Mouse (Mus musculus) MN1 (cell line): ENCODE measurements at regions not wholly inside any gene's neighbourhood (a gene's known extent, or its start where the extent isn't known, plus 50 kb on each side); places are given as distances from the start of the nearest gene placed in this dataset.

ENCODE experiments used
- DNase-seq: peaks from one replicate; pipeline ENCODE4 v3.0.0-alpha.2; 2016; ENCODE audit warnings: low spot score

DNA sequence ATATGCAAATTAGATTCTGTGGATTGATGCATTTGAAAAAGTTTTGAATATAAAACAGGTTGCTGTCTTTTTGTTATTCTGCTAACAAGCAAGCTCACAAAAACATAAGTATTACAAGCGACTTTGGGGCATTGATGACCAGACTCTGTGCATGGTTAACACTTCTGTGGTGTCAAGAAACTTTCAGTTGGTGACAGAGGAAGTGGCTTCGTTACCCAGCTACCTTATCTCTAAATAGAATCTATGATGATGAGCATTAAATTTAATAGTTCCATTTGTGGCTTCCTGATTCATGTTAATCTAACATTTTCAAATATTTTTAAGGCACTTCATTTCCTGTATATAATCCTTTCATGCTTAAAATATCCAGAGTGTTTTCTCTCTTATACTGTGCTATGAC lies 100.8 kb downstream of the Tm2d1 start:
- no peak for DNase-seq

DNA sequence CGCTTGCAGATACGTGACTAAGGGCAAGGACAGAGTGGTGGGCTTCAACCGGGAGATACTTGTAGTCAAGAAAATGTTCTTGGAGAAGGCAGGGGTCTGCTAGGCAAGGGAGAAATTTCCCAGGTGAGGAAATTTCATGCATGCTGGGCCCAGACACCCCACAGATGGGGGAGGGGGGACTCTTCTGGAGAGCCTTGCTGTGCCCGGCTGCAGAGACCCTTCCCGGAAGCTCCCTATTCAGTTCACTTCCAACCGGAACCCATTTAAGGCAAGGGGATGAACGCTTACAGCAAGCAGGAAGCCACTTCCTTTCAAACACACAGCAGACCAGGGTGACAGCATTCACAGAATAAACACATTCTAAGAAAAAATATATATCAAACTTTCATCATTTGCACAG lies 124.8 kb downstream of the Tm2d1 start:
- no peak for DNase-seq

- DNase-seq, result no peak
These were observed 125.4 kb downstream of the Tm2d1 start for GRCm38 (mm10) chr4:98257711-98258110.

DNA sequence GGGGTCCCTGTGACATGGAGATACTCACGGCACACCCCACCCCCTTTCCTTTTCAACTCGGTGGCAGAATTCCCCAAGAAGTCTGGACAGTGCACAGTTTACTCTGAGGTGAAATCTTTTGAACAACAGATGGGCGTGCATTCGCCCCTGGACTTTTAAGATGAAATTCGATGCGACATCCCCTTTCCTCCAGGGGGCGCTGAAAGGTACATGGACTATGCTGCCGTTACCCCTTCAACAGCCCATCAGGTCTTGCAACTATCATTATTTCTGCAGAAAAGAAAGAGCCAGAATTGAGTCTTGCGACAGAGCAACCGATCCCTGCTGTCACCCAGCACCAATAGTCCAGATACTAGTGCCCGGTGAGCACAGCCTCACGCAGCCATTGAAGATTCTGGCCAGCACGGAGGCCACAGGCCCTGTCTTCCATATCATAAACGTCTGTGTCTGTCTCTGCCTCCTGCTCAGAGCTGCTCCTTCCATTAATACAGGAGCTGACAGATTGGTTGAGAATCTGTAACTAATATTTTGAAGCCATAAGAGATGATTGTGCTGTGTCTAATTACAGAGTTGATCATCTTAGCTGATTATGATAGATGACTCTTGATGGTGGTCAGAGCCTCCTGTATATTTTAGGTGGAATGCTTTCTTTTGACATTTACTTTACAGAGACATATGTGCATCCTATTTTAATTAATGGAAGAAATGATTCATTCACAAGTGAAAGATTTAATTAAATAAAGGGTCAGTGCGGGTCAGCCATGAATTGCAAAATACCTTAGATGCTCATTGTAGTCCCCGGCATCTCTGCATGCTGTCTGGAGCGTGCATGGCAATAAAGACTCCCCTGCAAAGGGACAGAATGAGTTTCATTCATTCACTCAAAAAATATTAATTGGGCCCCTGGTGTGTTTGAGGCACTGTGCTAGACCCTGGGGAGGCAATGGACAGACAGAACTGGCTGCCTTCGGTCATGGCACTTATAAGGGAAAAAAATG lies 128.0 kb downstream of the Tm2d1 start:
- DNase-seq, result peak; percentile 21

DNA sequence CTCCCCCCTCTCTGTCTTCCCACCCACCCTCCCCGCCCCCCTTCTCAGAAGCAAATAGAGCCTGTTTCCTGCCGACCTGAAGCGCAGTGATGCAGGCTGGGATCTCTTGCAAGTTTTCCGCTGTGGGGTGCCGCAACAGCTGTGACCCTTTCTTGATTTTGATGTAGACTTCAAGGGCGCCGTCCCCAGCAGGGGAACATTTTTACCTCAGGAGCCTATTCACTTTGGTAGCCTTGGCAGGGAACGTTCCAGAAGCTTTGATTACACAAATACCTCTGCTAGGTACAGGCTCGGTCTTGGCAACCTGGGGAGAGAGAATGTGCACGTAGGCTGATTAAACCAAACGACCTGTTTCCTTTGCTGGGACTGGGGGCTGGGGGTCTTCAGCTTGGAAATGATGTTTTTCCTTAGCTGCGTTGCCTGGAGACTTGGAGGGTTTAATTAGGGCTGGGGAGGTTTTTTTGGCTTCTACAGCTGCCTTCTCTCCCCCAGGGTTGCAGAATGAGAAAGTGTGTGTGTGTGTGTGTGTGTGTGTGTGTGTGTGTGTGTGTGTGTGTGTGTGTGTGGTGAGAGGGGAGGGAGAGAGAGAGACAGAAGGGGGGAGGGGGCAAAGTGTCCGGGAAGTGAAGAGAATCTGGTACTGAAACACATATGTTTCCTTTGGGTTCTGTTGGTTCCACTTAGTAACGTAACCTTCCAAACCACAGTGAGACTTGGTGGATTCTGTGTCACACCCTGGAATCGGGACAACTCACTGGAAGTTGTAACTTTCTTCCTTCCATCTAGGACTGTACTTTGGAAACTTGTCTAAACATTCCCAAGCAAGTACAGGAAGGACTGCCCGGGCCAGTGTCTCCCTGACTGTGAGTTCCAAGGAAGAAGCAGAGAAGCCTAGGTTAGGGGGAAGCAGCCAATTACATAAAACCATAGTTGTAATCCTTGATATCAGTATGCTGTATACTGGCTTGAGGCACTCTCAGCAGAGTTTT lies 138.9 kb downstream of the Tm2d1 start:
- no peak for DNase-seq

GRCm38 (mm10) chr4:98243502-98243901 lies 139.6 kb downstream of the Tm2d1 start:
- peak; percentile 48 for DNase-seq

DNA sequence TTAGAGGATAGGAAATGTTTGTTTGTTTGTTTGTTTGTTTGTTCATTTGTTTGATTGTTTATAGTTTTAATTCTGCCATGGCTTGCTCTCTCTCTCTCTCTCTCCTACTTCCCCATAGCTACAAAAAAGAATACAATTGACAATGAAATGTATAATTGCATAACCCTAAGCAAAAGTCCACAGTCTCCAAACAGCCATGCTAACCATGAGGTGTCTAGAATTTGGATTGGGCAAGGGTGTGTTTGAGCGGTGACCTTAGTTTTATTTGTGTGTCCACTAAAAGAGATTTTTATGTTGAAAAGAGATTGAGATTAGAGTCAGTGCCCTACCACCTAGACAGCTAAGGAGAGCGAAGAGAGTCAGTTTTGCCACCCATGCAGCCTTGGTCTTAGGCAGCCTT lies 141.2 kb downstream of the Tm2d1 start:
- no peak for DNase-seq

GRCm38 (mm10) chr4:98240289-98240688 lies 142.8 kb downstream of the Tm2d1 start:
- no peak for DNase-seq

- DNase-seq, result no peak
These were observed 145.0 kb downstream of the Tm2d1 start for GRCm38 (mm10) chr4:98238075-98238474.

- no peak for DNase-seq
These were observed 145.6 kb downstream of the Tm2d1 start for GRCm38 (mm10) chr4:98237475-98237874.

DNA sequence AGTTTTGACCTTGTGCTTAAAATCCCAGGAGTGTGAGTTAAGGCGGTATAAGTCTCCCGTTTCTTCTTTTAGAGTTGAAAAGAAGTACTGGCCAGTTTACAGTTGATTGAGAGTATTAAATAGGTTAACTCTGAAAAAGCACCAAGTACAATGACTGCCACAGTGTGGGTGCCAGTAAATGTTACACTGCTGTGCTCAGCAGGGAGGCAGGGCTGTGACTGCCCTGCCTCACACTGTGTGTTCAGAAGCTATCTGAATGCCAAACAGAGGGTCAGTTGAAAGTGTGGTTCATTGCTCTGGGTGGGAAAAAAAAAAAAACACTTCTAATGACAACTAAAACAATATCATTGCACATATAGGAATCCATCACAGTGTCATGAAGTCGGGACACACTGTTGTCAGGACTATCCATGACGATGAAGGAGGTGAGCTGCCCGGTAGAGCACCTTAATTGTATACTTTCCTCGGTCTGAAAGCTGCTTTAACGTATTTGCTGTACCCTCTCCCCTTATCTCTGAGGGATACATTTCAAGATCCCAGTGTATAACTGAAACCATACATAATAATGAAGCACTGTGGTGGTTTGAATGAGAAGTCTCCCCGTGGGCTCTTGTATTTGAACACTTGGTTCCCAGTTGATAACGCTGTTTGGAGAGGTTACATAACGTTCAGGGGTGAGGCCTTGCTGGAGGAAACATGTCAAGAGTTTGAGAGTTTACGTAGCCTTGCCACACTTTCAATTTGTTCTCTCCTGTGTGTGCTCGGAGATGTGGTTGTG lies 146.9 kb downstream of the Tm2d1 start:
- no peak for DNase-seq

GRCm38 (mm10) chr4:98228193-98228592 lies 154.9 kb downstream of the Tm2d1 start:
- no peak for DNase-seq

- DNase-seq, result no peak
These were observed 158.7 kb downstream of the Tm2d1 start for GRCm38 (mm10) chr4:98224366-98224765.

GRCm38 (mm10) chr4:98223429-98223828 lies 159.7 kb downstream of the Tm2d1 start:
- no peak for DNase-seq

- DNase-seq, result no peak
These were observed 161.5 kb downstream of the Tm2d1 start for GRCm38 (mm10) chr4:98221566-98221965.

DNA sequence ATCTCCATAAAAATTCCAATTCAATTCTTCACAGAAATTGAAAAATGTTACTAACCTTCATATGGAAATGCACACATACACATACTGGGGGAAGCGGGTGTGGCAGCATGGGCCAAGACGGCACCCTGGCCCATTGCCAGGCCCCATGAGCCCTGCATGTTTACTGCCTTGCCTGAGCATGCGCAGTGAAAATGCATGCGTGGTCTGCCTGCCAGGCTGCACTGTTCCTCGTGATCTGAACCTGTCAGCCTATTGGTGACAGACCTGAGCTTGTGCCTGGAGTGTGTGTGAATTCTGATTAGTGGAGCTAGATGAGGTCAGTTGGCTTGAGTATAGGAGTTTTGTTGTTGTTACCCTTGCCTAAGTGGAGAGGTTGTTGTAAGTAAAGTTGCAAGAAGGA lies 167.9 kb downstream of the Tm2d1 start:
- DNase-seq, result no peak

DNA sequence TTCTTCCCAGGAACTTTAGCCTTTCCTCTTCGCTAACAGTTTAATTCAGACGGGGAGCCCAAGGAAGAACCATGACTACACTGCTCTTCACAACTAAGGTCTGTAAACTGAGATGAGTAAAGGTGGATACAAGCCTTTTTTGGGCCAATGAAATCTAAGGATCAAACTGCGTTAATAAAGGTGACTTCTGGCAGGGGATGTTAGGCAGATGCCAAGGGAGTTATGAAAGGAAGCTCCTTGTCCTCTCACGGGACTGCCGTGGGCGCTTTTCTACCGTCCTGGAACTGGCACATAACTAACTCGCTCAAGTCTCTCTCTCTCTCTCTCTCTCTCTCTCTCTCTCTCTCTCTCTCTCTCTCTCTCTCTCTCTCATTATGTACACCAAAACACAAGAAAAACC lies 175.7 kb downstream of the Tm2d1 start:
- DNase-seq, result no peak

DNA sequence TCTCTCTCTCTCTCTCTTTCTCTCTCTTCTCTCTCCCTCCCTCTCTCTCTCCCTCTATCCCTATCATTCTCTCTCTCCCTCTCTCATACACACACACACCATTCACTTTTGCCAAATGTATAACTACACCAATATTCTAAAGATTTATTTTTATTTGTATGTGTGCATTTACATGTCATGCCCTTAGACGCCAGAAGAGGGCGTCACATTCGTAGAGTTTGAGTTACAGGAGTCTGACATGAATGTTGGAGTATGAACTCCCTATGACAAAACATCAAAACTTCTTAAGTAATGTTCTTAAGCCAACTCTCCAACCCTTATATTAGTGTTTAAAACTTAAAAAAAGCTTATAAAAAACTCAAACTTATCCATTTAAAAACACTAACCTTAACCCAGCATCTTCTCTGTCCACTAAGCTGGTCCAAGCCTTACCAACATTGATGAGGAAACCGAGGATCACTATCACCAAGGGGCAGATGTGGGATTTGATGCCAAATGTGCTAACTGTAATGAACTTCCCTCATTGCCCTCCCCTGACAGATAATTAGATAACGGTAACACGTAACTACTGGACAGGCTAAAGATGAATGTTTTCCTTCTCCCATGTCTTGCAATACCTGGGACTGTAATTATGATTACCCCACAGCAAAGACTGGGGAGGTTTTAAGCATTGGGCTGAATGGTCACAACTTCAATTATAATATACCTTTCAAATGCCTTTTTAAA lies 176.7 kb downstream of the Tm2d1 start:
- DNase-seq, result no peak

GRCm38 (mm10) chr4:98203129-98203528 lies 180.0 kb downstream of the Tm2d1 start:
- DNase-seq, result no peak

DNA sequence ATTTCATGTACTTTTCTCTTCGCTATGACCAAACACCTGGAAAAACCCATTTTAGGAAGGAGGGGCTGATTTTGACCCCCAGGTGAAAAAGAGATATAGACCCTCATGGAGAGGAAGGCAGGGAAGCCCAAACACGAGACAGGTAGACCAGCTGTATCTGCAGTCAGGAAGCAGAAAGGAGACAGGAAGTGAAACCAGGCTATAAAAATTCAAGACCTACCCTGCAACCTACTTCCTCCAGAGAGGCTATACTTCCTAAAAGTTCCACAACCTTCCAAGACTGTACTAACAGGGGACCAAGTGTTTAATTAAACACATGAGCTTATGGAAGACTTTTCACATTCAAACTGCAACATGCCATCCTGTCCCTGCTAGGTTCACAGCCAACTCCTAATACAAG lies 180.9 kb downstream of the Tm2d1 start:
- no peak for DNase-seq

GRCm38 (mm10) chr4:98201102-98201501 lies 182.0 kb downstream of the Tm2d1 start:
- DNase-seq, result no peak
